Mouse (Mus musculus) cerebellum, adult 2 months (tissue): ENCODE measurements around the gene Zfp956.
"Not testable (repeated sequence)": the region's sequence is repeated elsewhere in the genome, so short reads cannot be mapped to it uniquely, and the experiment has no call there.

Source experiments
- CTCF ChIP-seq: fragments of 200-500 bp; IDR thresholded peaks from 2 replicates; pipeline ENCODE4 v1.5.1; 2011; ENCODE audit warnings: low read depth, mild to moderate bottlenecking, control low read depth, low read length, moderate library complexity, borderline replicate concordance; ENCODE audit not compliant: insufficient read depth
- POLR2A ChIP-seq: fragments of 200-500 bp; IDR thresholded peaks from 2 replicates; pipeline ENCODE4 v1.6.1; 2011; ENCODE audit warnings: low read length, control low read depth, borderline replicate concordance; ENCODE audit not compliant: insufficient read depth

DNA sequence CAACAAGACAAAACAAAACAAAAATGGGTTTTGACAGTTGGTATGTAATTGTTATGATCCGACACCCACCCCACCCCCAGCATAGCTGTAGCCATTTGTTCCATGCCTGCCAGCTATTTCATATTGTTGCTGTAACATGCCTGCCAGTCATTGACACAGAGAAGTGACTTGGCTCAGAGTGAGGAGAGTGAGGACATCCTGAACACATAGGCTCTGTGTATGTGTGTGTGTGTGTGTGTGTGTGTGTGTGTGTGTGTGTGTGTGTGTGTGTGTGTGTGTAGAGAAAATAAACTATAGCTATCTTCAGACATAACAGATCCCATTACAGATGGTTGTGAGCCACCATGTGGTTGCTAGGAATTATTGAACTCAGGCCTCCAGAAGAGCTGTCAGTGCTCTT is 15.0 kb downstream of the Zfp956 start:
- not testable (repeated sequence) for TF ChIP-seq CTCF, POLR2A
